8 mouse cellular contexts compared by ENCODE assay signal in the genomic region with DNA sequence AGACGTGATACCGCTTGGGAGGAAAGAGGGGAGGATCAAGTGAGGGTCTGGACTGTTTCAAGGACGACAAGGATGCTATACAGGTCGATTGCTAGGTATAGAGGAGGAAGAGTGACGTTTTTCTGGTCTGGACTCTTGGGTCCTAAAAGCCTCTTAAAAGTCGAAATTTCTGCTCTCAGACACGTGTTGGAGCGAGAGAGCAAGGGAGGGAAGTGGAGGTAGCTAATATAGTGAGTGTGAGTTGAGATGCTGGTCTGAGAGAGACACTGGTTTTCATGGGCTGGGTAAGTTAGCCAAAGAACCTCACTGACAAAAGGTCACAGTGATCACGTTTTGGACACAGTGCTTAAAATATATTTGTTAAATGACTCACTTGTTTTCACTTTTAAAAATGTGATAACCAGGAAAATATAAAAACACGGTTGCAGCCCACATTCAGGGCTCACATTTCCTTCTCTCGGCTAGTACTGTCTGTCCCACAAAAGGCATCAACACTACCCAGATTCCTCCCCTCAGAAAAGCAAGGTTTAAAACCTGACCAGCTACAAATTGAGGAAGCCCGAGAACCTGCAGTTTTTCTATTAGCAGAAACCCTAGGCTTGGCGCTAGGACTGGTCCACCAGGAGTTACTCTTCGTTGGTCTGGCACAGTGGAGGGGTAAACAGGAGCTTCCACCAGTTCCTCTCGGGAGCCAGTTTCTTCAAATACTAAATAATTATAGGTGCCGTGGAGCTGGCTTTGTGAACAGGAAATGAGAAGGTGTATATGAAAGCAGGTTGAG. TPM values are rescaled to one million over a fixed set of nuclear protein-coding genes. Genes with fewer than 3 reads are reported as not detected.
DNase-seq lines count a peak whose midpoint lies in the region; ATAC-seq and TF ChIP-seq lines count a peak whose summit lies in the region.

No protein-coding gene starts in this region.

- intact Hi-C loops in heart, adult 2 months (cut with DNase I) = loop anchor here (1.0 to 2.0 kb wide), 4 partner anchors 16 to 76 kb away; partner anchors contain the start of gene Tubb2b
- intact Hi-C loops in heart, postnatal 14 days (cut with DNase I) = loop anchor here (1.0 to 5.0 kb wide), 2 partner anchors 54 to 76 kb away; partner anchors contain the start of gene Tubb2b

- DNase-seq in heart, adult 2 months = no peak
- DNase-seq in heart, postnatal 14 days = no peak
- DNase-seq in hindbrain, embryonic 10.5 days (ENCODE audit: low spot score) = no peak
- no peak for DNase-seq in ovary, postnatal 36 days (ENCODE audit: low spot score)
- DNase-seq in c-Kit-positive CD71-positive TER-119-positive erythroid progenitor cells, embryonic 14.5 days (ENCODE audit: low spot score) = no peak
- no peak for DNase-seq in left cerebral cortex, adult 11 months (ENCODE audit: low spot score)

- no peaks in the 10 kb centered on the region for H3K36me3 ChIP-seq in heart, adult 2 months (ENCODE audit: control insufficient read depth, insufficient read depth, low read length)
- H3K36me3 ChIP-seq in E14TG2a.4 (ENCODE audit: insufficient read depth, low read length) = peaks cover 16% of the 10 kb centered on the region
- peaks cover 20% of the 10 kb centered on the region for H3K36me3 ChIP-seq in hindbrain, embryonic 10.5 days
- peaks cover 9% of the 10 kb centered on the region for H3K36me3 ChIP-seq in midbrain, embryonic 12.5 days

- H3K79me2 ChIP-seq in heart, adult 2 months (replicated peaks; ENCODE audit: control insufficient read depth, insufficient read depth, low read length) = no peaks in the 10 kb centered on the region

- peak overlapping the region; percentile 70 for H3K4me3 ChIP-seq in heart, adult 2 months
- peak overlapping the region; percentile 85 for H3K4me3 ChIP-seq in E14TG2a.4 (replicated peaks; ENCODE audit: low read length)
- H3K4me3 ChIP-seq in hindbrain, embryonic 10.5 days = peak overlapping the region; percentile 82
- H3K4me3 ChIP-seq in midbrain, embryonic 12.5 days = peak overlapping the region; percentile 82; the same call in 1 of the 2 replicates

- H3K4me1 ChIP-seq in heart, adult 2 months (ENCODE audit: control insufficient read depth, insufficient read depth, low read length) = peaks cover 12% of the 10 kb centered on the region
- peaks cover 23% of the 10 kb centered on the region for H3K4me1 ChIP-seq in E14TG2a.4 (replicated peaks; ENCODE audit: low read depth, low read length)
- H3K4me1 ChIP-seq in hindbrain, embryonic 10.5 days (replicated peaks) = peaks cover 35% of the 10 kb centered on the region
- H3K4me1 ChIP-seq in midbrain, embryonic 12.5 days = peaks cover 22% of the 10 kb centered on the region

- no peaks in the 10 kb centered on the region for H3K9me3 ChIP-seq in E14TG2a.4 (ENCODE audit: low read length)
- H3K9me3 ChIP-seq in hindbrain, embryonic 10.5 days = no peaks in the 10 kb centered on the region
- H3K9me3 ChIP-seq in midbrain, embryonic 12.5 days = no peaks in the 10 kb centered on the region

- ATAC-seq in midbrain, embryonic 12.5 days (ENCODE audit: low FRiP score, low read depth) = peak; percentile 5; the same call in 1 of the 2 replicates

- no peaks in the 10 kb centered on the region for H3K27me3 ChIP-seq in heart, adult 2 months (ENCODE audit: control insufficient read depth, insufficient read depth, low read length)
- peaks cover 9% of the 10 kb centered on the region; the same call in 1 of the 2 replicates for H3K27me3 ChIP-seq in E14TG2a.4 (ENCODE audit: insufficient read depth, low read length)
- H3K27me3 ChIP-seq in hindbrain, embryonic 10.5 days (ENCODE audit: insufficient read depth, poor library complexity, severe bottlenecking) = peaks cover 19% of the 10 kb centered on the region; the same call in 1 of the 2 replicates
- H3K27me3 ChIP-seq in midbrain, embryonic 12.5 days = peaks cover 7% of the 10 kb centered on the region

- TF ChIP-seq CTCF in heart, adult 2 months (IDR thresholded peaks at IDR 0.05) = no peak
- TF ChIP-seq CTCF in E14TG2a.4 (conservative IDR thresholded peaks at IDR 0.05; ENCODE audit: low read length) = no peak

- WGBS in heart, adult 2 months = 38% methylated on average over 16 of the region's 16 CpGs
- WGBS in hindbrain, embryonic 10.5 days = 47% methylated on average over 16 of the region's 16 CpGs
- 44% methylated on average over 16 of the region's 16 CpGs for WGBS in midbrain, embryonic 12.5 days

- TF ChIP-seq EP300 in heart, adult 2 months (IDR thresholded peaks at IDR 0.05; ENCODE audit: insufficient read depth, low read depth, low read length) = no peak

- H3K4me2 ChIP-seq in midbrain, embryonic 12.5 days (replicated peaks) = peak overlapping the region; percentile 80

- peak overlapping the region; percentile 61; the same call in 1 of the 2 replicates for H3K9ac ChIP-seq in heart, adult 2 months (ENCODE audit: low read depth, low read length)
- peak overlapping the region; percentile 87; the same call in 1 of the 2 replicates for H3K9ac ChIP-seq in midbrain, embryonic 12.5 days (replicated peaks)

- no peak for TF ChIP-seq POLR2A in heart, adult 2 months (IDR thresholded peaks at IDR 0.05; ENCODE audit: insufficient read depth, low read depth, low read length)

- peak overlapping the region; percentile 89 for H3K27ac ChIP-seq in heart, adult 2 months
- H3K27ac ChIP-seq in hindbrain, embryonic 10.5 days = peak overlapping the region; percentile 89
- H3K27ac ChIP-seq in midbrain, embryonic 12.5 days (replicated peaks) = 0 out of 2 replicates have a peak overlapping the region, but pooled peaks have one; percentile 91

RNA-seq across cellular contexts. Expression of gene Tubb2a, which starts 0.9 kb away (rescaled TPM):
- total RNA-seq in heart, adult 2 months (2021) = 10 to 100 TPM; 42.9 to 64.1 TPM
- polyA plus RNA-seq in heart, adult 2 months (2012; rRNA removed) = 95.2 and 122 TPM in 2 replicates
- 10 to 100 TPM; 53.6 to 68.2 TPM for total RNA-seq in heart, postnatal 14 days (2021)
- polyA plus RNA-seq in hindbrain, embryonic 10.5 days (2016; fragmentation: Nextera tagmentation; extraction: Ambion mirVana) = 202 and 435 TPM in 2 replicates
- polyA plus RNA-seq in midbrain, embryonic 12.5 days (2016; fragmentation: Nextera tagmentation; extraction: Ambion mirVana) = 609 and 668 TPM in 2 replicates

RNA-seq across cellular contexts. Expression of gene Bphl, which starts 41.3 kb away (rescaled TPM):
- total RNA-seq in heart, adult 2 months (2021) = 10 to 100 TPM; 32.5 to 35.3 TPM
- 29.8 and 43.3 TPM in 2 replicates for polyA plus RNA-seq in heart, adult 2 months (2012; rRNA removed)
- total RNA-seq in heart, postnatal 14 days (2021) = 10 to 100 TPM; 34.0 to 34.7 TPM
- 33.1 and 34.5 TPM in 2 replicates for polyA plus RNA-seq in hindbrain, embryonic 10.5 days (2016; fragmentation: Nextera tagmentation; extraction: Ambion mirVana)
- 31.4 and 31.9 TPM in 2 replicates for polyA plus RNA-seq in midbrain, embryonic 12.5 days (2016; fragmentation: Nextera tagmentation; extraction: Ambion mirVana)

RNA-seq across cellular contexts. Expression of gene Tubb2b, which starts 51.6 kb away (rescaled TPM):
- 1 to 10 TPM; 2.6 to 5.3 TPM for total RNA-seq in heart, adult 2 months (2021)
- 6.2 and 7.8 TPM in 2 replicates for polyA plus RNA-seq in heart, adult 2 months (2012; rRNA removed)
- total RNA-seq in heart, postnatal 14 days (2021) = 1 to 10 TPM; 5.2 to 8.8 TPM
- 187 and 370 TPM in 2 replicates for polyA plus RNA-seq in hindbrain, embryonic 10.5 days (2016; fragmentation: Nextera tagmentation; extraction: Ambion mirVana)
- 380 and 432 TPM in 2 replicates for polyA plus RNA-seq in midbrain, embryonic 12.5 days (2016; fragmentation: Nextera tagmentation; extraction: Ambion mirVana)

Comparison
In these comparisons a context has a peak if more than half of its experiments do, and no peak if none do; other contexts are left out.
1. RNA of gene Tubb2b, which starts 51.6 kb away (polyA plus RNA-seq): 380 to 432 TPM in midbrain, embryonic 12.5 days and 187 to 370 TPM in hindbrain, embryonic 10.5 days; 6.2 to 7.8 TPM in heart, adult 2 months; every median in the first group is over 10 times any median in the second.
2. Peak in every context shown above with its lines, with median percentiles within 50 percentile points of each other: H3K27ac ChIP-seq and H3K4me3 ChIP-seq.